Mouse (Mus musculus) heart, adult 2 months (tissue): ENCODE measurements around the gene Serping1. TPM values are rescaled to one million over a fixed set of nuclear protein-coding genes. Genes with fewer than 3 reads are reported as not detected.
"Not testable (repeated sequence)": the region's sequence is repeated elsewhere in the genome, so short reads cannot be mapped to it uniquely, and the experiment has no call there.

ENCODE experiments used
- DNase-seq, 2 experiments: peaks; one replicate each; pipeline ENCODE4 v3.0.0; 2021
- H3K27ac ChIP-seq: fragments of 200-600 bp; 2 replicates; pipeline ENCODE4 v1.8.1; 2022
- H3K27me3 ChIP-seq: fragments of 200-500 bp; 2 replicates; pipeline ENCODE4 v1.6.1; 2012; ENCODE audit warnings: mild to moderate bottlenecking, low read length, inconsistent platforms, mixed read lengths; ENCODE audit not compliant: control insufficient read depth, insufficient read depth
- H3K36me3 ChIP-seq: fragments of 200-500 bp; 2 replicates; pipeline ENCODE4 v1.6.1; 2012; ENCODE audit warnings: low read length, inconsistent platforms; ENCODE audit not compliant: control insufficient read depth, insufficient read depth
- H3K4me1 ChIP-seq: fragments of 200-500 bp; 2 replicates; pipeline ENCODE4 v1.6.1; 2011; ENCODE audit warnings: low read length; ENCODE audit not compliant: control insufficient read depth, insufficient read depth
- H3K4me3 ChIP-seq: fragments of 200-600 bp; 2 replicates; pipeline ENCODE4 v1.8.1; 2022
- H3K79me2 ChIP-seq: fragments of 200-500 bp; replicated peaks from 2 replicates; pipeline ENCODE4 v1.6.1; 2012; ENCODE audit warnings: mild to moderate bottlenecking, inconsistent platforms, low read length, moderate library complexity, mixed read lengths; ENCODE audit not compliant: control insufficient read depth, insufficient read depth
- H3K9ac ChIP-seq: fragments of 200-500 bp; 2 replicates; pipeline ENCODE4 v1.6.1; 2012; ENCODE audit warnings: low read depth, mild to moderate bottlenecking, control low read depth, inconsistent platforms, low read length, mixed read lengths
- CTCF ChIP-seq: fragments of 200-600 bp; IDR thresholded peaks from 2 replicates; pipeline ENCODE4 v1.8.1; 2022; ENCODE audit warnings: antibody characterized with exemption, mild to moderate bottlenecking, moderate library complexity
- EP300 ChIP-seq: fragments of 200-500 bp; IDR thresholded peaks from 2 replicates; pipeline ENCODE4 v1.6.1; 2011; ENCODE audit warnings: low read depth, low read length, control low read depth; ENCODE audit not compliant: insufficient read depth
- POLR2A ChIP-seq: fragments of 200-500 bp; IDR thresholded peaks from 2 replicates; pipeline ENCODE4 v1.6.1; 2011; ENCODE audit warnings: mild to moderate bottlenecking, low read depth, low read length, control low read depth; ENCODE audit not compliant: insufficient read depth
- WGBS: fragments of 180-500 bp; shearing (Covaris S2); methylation state at CpG from one replicate; pipeline ENCODE4 v1.1.7; 2018; 5-methylcytosine and 5-hydroxymethylcytosine counted together
- intact Hi-C: fragments of 180-260 bp; cut with DNase I; formaldehyde crosslinking; loops from one replicate; pipeline ENCODE4 v1.15.1; 2025
- polyA plus RNA-seq: library from polyadenylated mRNA; depleted of rRNA; stranded (reverse); fragments of >200 nt; gene quantifications from 2 replicates; pipeline ENCODE4 v1.2.3, GENCODE M21; 2012
- total RNA-seq, 2 experiments: library from RNA; stranded (reverse); gene quantifications; 2 replicates each; pipeline ENCODE4 v1.2.3; 2021

Gene Serping1
- total and polyA plus RNA-seq, 3 experiments, result 79.7 to 268 (median 81.5) TPM

GRCm38 (mm10) chr2:84810886-84811577 lies 35.8 kb upstream of the Serping1 start:
- WGBS, result 15% methylated on average over 26 of the region's 26 CpGs
- Histone ChIP-seq H3K4me1 (peaks cover 5% of the 10 kb centered on the region), H3K79me2 (no peaks in the 10 kb centered on the region), H3K9ac (no peak overlapping the region), H3K27ac (peak overlapping the region; percentile 47), H3K27me3 (no peaks in the 10 kb centered on the region), H3K36me3 (no peaks in the 10 kb centered on the region), H3K4me3 (peak overlapping the region; percentile 38)
- peak; percentile 86 to 89 for DNase-seq
- intact Hi-C loops, result no loop called here
- TF ChIP-seq CTCF (peak; percentile 96), POLR2A (no peak)

- H3K36me3 ChIP-seq, result no peaks in the 10 kb centered on the region
- TF ChIP-seq EP300, result no peak
- no peak for TF ChIP-seq CTCF
- TF ChIP-seq POLR2A, result no peak
- no peak overlapping the region for H3K9ac ChIP-seq
- H3K27me3 ChIP-seq, result no peaks in the 10 kb centered on the region
- 60% methylated on average over 6 of the region's 6 CpGs for WGBS
- peak overlapping the region; percentile 38; the same call in 1 of the 2 replicates for H3K4me3 ChIP-seq
- no peak overlapping the region for H3K27ac ChIP-seq
- no peaks in the 10 kb centered on the region for H3K79me2 ChIP-seq
- H3K4me1 ChIP-seq, result peaks cover 5% of the 10 kb centered on the region
- intact Hi-C loops, result no loop called here
- DNase-seq, result no peak
These were observed 35.3 kb upstream of the Serping1 start for GRCm38 (mm10) chr2:84810526-84810885.

- intact Hi-C loops, result no loop called here
- H3K4me3 ChIP-seq, result no peak overlapping the region
- no peak overlapping the region for H3K27ac ChIP-seq
- H3K27me3 ChIP-seq, result no peaks in the 10 kb centered on the region
- no peak for DNase-seq
- H3K9ac ChIP-seq, result no peak overlapping the region
- peaks cover 5% of the 10 kb centered on the region for H3K4me1 ChIP-seq
- no peak for TF ChIP-seq CTCF
- TF ChIP-seq EP300, result no peak
- TF ChIP-seq POLR2A, result no peak
- H3K79me2 ChIP-seq, result no peaks in the 10 kb centered on the region
- no peaks in the 10 kb centered on the region for H3K36me3 ChIP-seq
These were observed 34.1 kb upstream of the Serping1 start for GRCm38 (mm10) chr2:84809330-84809729.

GRCm38 (mm10) chr2:84806546-84806945 lies 31.3 kb upstream of the Serping1 start:
- H3K36me3 ChIP-seq, result no peaks in the 10 kb centered on the region
- no peaks in the 10 kb centered on the region for H3K79me2 ChIP-seq
- H3K4me3 ChIP-seq, result no peak overlapping the region
- H3K27ac ChIP-seq, result no peak overlapping the region
- intact Hi-C loops, result no loop called here
- H3K27me3 ChIP-seq, result no peaks in the 10 kb centered on the region
- DNase-seq, result no peak
- TF ChIP-seq POLR2A, result no peak
- 70% methylated on average over 5 of the region's 5 CpGs for WGBS
- no peak overlapping the region for H3K9ac ChIP-seq
- H3K4me1 ChIP-seq, result peaks cover 5% of the 10 kb centered on the region

- intact Hi-C loops, result no loop called here
- Histone ChIP-seq H3K36me3 (no peaks in the 10 kb centered on the region), H3K79me2 (no peaks in the 10 kb centered on the region), H3K4me1 (no peaks in the 10 kb centered on the region), H3K27ac (no peak overlapping the region), H3K4me3 (no peak overlapping the region), H3K9ac (no peak overlapping the region), H3K27me3 (no peaks in the 10 kb centered on the region)
- WGBS, result 96% methylated on average over 7 of the region's 7 CpGs
- TF ChIP-seq POLR2A (no peak), CTCF (no peak), EP300 (no peak)
- DNase-seq, result no peak
These were observed 28.7 kb upstream of the Serping1 start for GRCm38 (mm10) chr2:84803963-84804362.

- H3K27me3 ChIP-seq, intact Hi-C loops, H3K27ac ChIP-seq, H3K9ac ChIP-seq, DNase-seq, H3K4me3 ChIP-seq, H3K36me3 ChIP-seq, H3K79me2 ChIP-seq, H3K4me1 ChIP-seq: not testable (repeated sequence)
- whole genome bisulfite sequencing, result 85% methylated on average over 5 of the region's 5 CpGs
These were observed 26.0 kb upstream of the Serping1 start for GRCm38 (mm10) chr2:84801223-84801622.

GRCm38 (mm10) chr2:84800304-84800703 lies 25.1 kb upstream of the Serping1 start:
- Histone ChIP-seq H3K4me1 (no peaks in the 10 kb centered on the region), H3K4me3 (no peak overlapping the region), H3K36me3 (no peaks in the 10 kb centered on the region), H3K79me2 (no peaks in the 10 kb centered on the region), H3K9ac (no peak overlapping the region; the same call in 1 of the 2 replicates), H3K27me3 (no peaks in the 10 kb centered on the region), H3K27ac (no peak overlapping the region)
- no peak for TF ChIP-seq CTCF
- no peak for TF ChIP-seq EP300
- peak; percentile 35; the same call in 1 of the 2 replicates for TF ChIP-seq POLR2A
- intact Hi-C loops, result no loop called here
- 60% methylated on average over 4 of the region's 4 CpGs for WGBS
- DNase-seq, result no peak
